In genomic region chr4:148681429-148681828, GRCm38 (mm10) we compare ENCODE assay signal across 8 mouse cellular contexts. TPM values are rescaled to one million over a fixed set of nuclear protein-coding genes. Genes with fewer than 3 reads are reported as not detected.
DNase-seq lines count a peak whose midpoint lies in the region; ATAC-seq and TF ChIP-seq lines count a peak whose summit lies in the region.

No protein-coding gene starts in this region.

- peak; percentile 74 for DNase-seq in kidney, adult 18-20 months
- no peak for DNase-seq in kidney, adult 11 months
- DNase-seq in adipocyte (ENCODE audit: low spot score): peak; percentile 30
- DNase-seq in embryonic facial prominence, embryonic 11.5 days (ENCODE audit: low spot score): peak; percentile 84
- DNase-seq in liver, embryonic 14.5 days (ENCODE audit: low read depth in 3 of 3, low spot score in 3 of 3): peak in 2 of 3 experiments; percentile 17 to 43
- peak; percentile 87 for DNase-seq in thymus, postnatal 4 days

- TF ChIP-seq EP300 in liver, embryonic 14.5 days (IDR thresholded peaks at IDR 0.05; ENCODE audit: low read depth): no peak

- H3K27ac ChIP-seq in embryonic facial prominence, embryonic 11.5 days (replicated peaks; ENCODE audit: low read depth, low read length): no peak overlapping the region
- H3K27ac ChIP-seq in intestine, postnatal 0 days (ENCODE audit: low read depth, low read length): no peak overlapping the region
- peak overlapping the region; percentile 72; the same call in 1 of the 2 replicates for H3K27ac ChIP-seq in liver, embryonic 14.5 days

- 23% methylated on average over 8 of the region's 8 CpGs for WGBS in embryonic facial prominence, embryonic 11.5 days
- WGBS in intestine, postnatal 0 days: 13% methylated on average over 8 of the region's 8 CpGs
- 6% methylated on average over 8 of the region's 8 CpGs for WGBS in liver, embryonic 14.5 days (ENCODE audit: insufficient replicate concordance)

- H3K36me3 ChIP-seq in embryonic facial prominence, embryonic 11.5 days (replicated peaks; ENCODE audit: control insufficient read depth, insufficient read depth, low read depth, low read length): no peaks in the 10 kb centered on the region
- H3K36me3 ChIP-seq in intestine, postnatal 0 days (ENCODE audit: control insufficient read depth, insufficient read depth): no peaks in the 10 kb centered on the region
- no peaks in the 10 kb centered on the region for H3K36me3 ChIP-seq in liver, embryonic 14.5 days (replicated peaks; ENCODE audit: control insufficient read depth, insufficient read depth, low read depth)

- H3K4me1 ChIP-seq in embryonic facial prominence, embryonic 11.5 days (ENCODE audit: control insufficient read depth, insufficient read depth, low read length): peaks cover 4% of the 10 kb centered on the region
- H3K4me1 ChIP-seq in intestine, postnatal 0 days (replicated peaks; ENCODE audit: control insufficient read depth, insufficient read depth, low read length): peaks cover 9% of the 10 kb centered on the region; the same call in 1 of the 2 replicates
- H3K4me1 ChIP-seq in liver, embryonic 14.5 days (replicated peaks; ENCODE audit: control insufficient read depth in 2 of 2, insufficient read depth in 2 of 2, low read length in 1 of 2): peaks cover 17 to 24% of the 10 kb centered on the region in 2 experiments

- peak; percentile 81 for TF ChIP-seq CTCF in intestine, postnatal 0 days (IDR thresholded peaks at IDR 0.05; ENCODE audit: low read depth)
- TF ChIP-seq CTCF in liver, embryonic 14.5 days (IDR thresholded peaks at IDR 0.05; ENCODE audit: low read depth): peak; percentile 93

- H3K4me2 ChIP-seq in embryonic facial prominence, embryonic 11.5 days (ENCODE audit: low read depth, low read length): no peak overlapping the region; the same call in 1 of the 2 replicates
- peak overlapping the region; percentile 57 for H3K4me2 ChIP-seq in intestine, postnatal 0 days (replicated peaks; ENCODE audit: low read depth)
- H3K4me2 ChIP-seq in liver, embryonic 14.5 days (ENCODE audit: low read depth): peak overlapping the region; percentile 66

- no peak overlapping the region for H3K4me3 ChIP-seq in embryonic facial prominence, embryonic 11.5 days (ENCODE audit: low read depth, low read length)
- H3K4me3 ChIP-seq in intestine, postnatal 0 days (ENCODE audit: low read depth, low read length): peak overlapping the region; percentile 21; the same call in 1 of the 2 replicates
- H3K4me3 ChIP-seq in liver, embryonic 14.5 days (ENCODE audit: insufficient read depth in 1 of 2, low read depth in 2 of 2, low read length in 2 of 2): peak overlapping the region; percentile 24 to 25; a peak in 3 of 4 replicates

- no peak overlapping the region for H3K9ac ChIP-seq in embryonic facial prominence, embryonic 11.5 days (replicated peaks; ENCODE audit: low read length)
- no peak overlapping the region for H3K9ac ChIP-seq in intestine, postnatal 0 days (ENCODE audit: low read depth, low read length)
- peak overlapping the region; percentile 41 for H3K9ac ChIP-seq in liver, embryonic 14.5 days (replicated peaks)

- no peaks in the 10 kb centered on the region for H3K9me3 ChIP-seq in embryonic facial prominence, embryonic 11.5 days (replicated peaks; ENCODE audit: control insufficient read depth, low read length)
- no peaks in the 10 kb centered on the region for H3K9me3 ChIP-seq in intestine, postnatal 0 days (ENCODE audit: control insufficient read depth)
- H3K9me3 ChIP-seq in liver, embryonic 14.5 days (ENCODE audit: control insufficient read depth, low read length): no peaks in the 10 kb centered on the region

- no peaks in the 10 kb centered on the region for H3K27me3 ChIP-seq in embryonic facial prominence, embryonic 11.5 days (ENCODE audit: control insufficient read depth, insufficient read depth, low read length)
- H3K27me3 ChIP-seq in intestine, postnatal 0 days (replicated peaks; ENCODE audit: control insufficient read depth, insufficient read depth, low read length): no peaks in the 10 kb centered on the region
- H3K27me3 ChIP-seq in liver, embryonic 14.5 days (ENCODE audit: control insufficient read depth, insufficient read depth, low read length): no peaks in the 10 kb centered on the region

- ATAC-seq in embryonic facial prominence, embryonic 11.5 days (replicated peaks; ENCODE audit: insufficient number of reproducible peaks, low FRiP score, low TSS enrichment, low read depth): no peak
- ATAC-seq in intestine, postnatal 0 days: 0 out of 2 replicates have a peak, but pooled peaks have one; percentile 9
- ATAC-seq in liver, embryonic 14.5 days (ENCODE audit: insufficient read depth): peak; percentile 50; the same call in 1 of the 2 replicates
- ATAC-seq in neutrophil, adult 5-6 weeks (ENCODE audit: extremely low read depth, insufficient number of reproducible peaks, low FRiP score, poor library complexity, severe bottlenecking): peak; percentile 31; the same call in 1 of the 2 replicates

RNA-seq across cellular contexts. Expression of gene Gm572, which starts 38.3 kb away (rescaled TPM):
- not detected in 2 replicates for polyA plus RNA-seq in embryonic facial prominence, embryonic 11.5 days (2014; fragmentation: Nextera tagmentation; extraction: Ambion mirVana)
- not detected in 2 replicates for polyA plus RNA-seq in intestine, postnatal 0 days (2015; fragmentation: Nextera tagmentation; extraction: Ambion mirVana)
- polyA plus RNA-seq in liver, embryonic 14.5 days (2012; rRNA removed): 0.03 TPM in 1 of 2 replicates, not detected in the other
- not detected in 2 replicates for polyA plus RNA-seq in liver, embryonic 14.5 days (2014; fragmentation: Nextera tagmentation; extraction: Ambion mirVana)
- total RNA-seq in neutrophil, adult 5-6 weeks (2017): 0.35 TPM in 1 of 2 replicates, not detected in the other

RNA-seq across cellular contexts. Expression of gene Tardbp, which starts 54.6 kb away (rescaled TPM):
- 206 and 240 TPM in 2 replicates for polyA plus RNA-seq in embryonic facial prominence, embryonic 11.5 days (2014; fragmentation: Nextera tagmentation; extraction: Ambion mirVana)
- 113 and 124 TPM in 2 replicates for polyA plus RNA-seq in intestine, postnatal 0 days (2015; fragmentation: Nextera tagmentation; extraction: Ambion mirVana)
- polyA plus RNA-seq in liver, embryonic 14.5 days (2012; rRNA removed): 247 and 260 TPM in 2 replicates
- polyA plus RNA-seq in liver, embryonic 14.5 days (2014; fragmentation: Nextera tagmentation; extraction: Ambion mirVana): 80.3 and 83.0 TPM in 2 replicates
- 303 and 322 TPM in 2 replicates for total RNA-seq in neutrophil, adult 5-6 weeks (2017)
